Mouse (Mus musculus) gastrocnemius, postnatal 36 days (tissue): ENCODE results near the gene Zdhhc5. TPM values are rescaled to one million over a fixed set of nuclear protein-coding genes. Genes with fewer than 3 reads are reported as not detected.

ENCODE experiments used
- DNase-seq, 2 experiments: peaks; one replicate each; pipeline ENCODE4 v3.0.0; 2022
- intact Hi-C: fragments of 180-260 bp; cut with DNase I; formaldehyde crosslinking; loops from one replicate; pipeline ENCODE4 v1.15.1; 2025
- long read RNA-seq, 2 experiments: library from polyadenylated mRNA; stranded (forward); transcript quantifications; one replicate each; pipeline ENCODE4 v2.0.0; 2021
- total RNA-seq, 2 experiments: library from RNA; stranded (reverse); gene quantifications; 2 replicates each; pipeline ENCODE4 v1.2.3; 2021

Zdhhc5 gene
- 10 to 100 TPM; 57.5 to 62.2 TPM for total RNA-seq
- long read RNA-seq, experiment 1, full-length matches to known transcripts: 5 of 13 reads
- long read RNA-seq, experiment 1, partial matches to known transcripts: 3 of 13 reads
- long read RNA-seq, experiment 1, other reads (novel, unspliced or antisense): 5 of 13 reads
- long read RNA-seq, experiment 2, full-length matches to known transcripts: 6 of 20 reads
- long read RNA-seq, experiment 2, partial matches to known transcripts: 5 of 20 reads
- long read RNA-seq, experiment 2, other reads (novel, unspliced or antisense): 9 of 20 reads

- intact Hi-C loops: loop anchor here (5.0 kb wide), 1 partner anchor 38 kb away; the partner anchor contains the start of genes Gm28635, Med19 and Tmx2
- peak; percentile 98 for DNase-seq
These were observed at the start of gene Zdhhc5 for GRCm38 (mm10) chr2:84714811-84715561. Zdhhc5 (minus strand) TSS chr2:84715180.

- intact Hi-C loops: no loop called here
These were observed 47.8 kb upstream of the Zdhhc5 start for GRCm38 (mm10) chr2:84762818-84763217.

GRCm38 (mm10) chr2:84762295-84762694 lies 47.3 kb upstream of the Zdhhc5 start:
- intact Hi-C loops: no loop called here

More at GRCm38 (mm10) chr2:84762818-84763217, 47.8 kb upstream of the Zdhhc5 start:
- DNase-seq: no peak

GRCm38 (mm10) chr2:84761840-84762239 lies 46.9 kb upstream of the Zdhhc5 start:
- intact Hi-C loops: no loop called here
- no peak for DNase-seq

More at GRCm38 (mm10) chr2:84762295-84762694, 47.3 kb upstream of the Zdhhc5 start:
- DNase-seq: no peak

- intact Hi-C loops: no loop called here
- DNase-seq: no peak
These were observed 46.3 kb upstream of the Zdhhc5 start for GRCm38 (mm10) chr2:84761309-84761708.

- intact Hi-C loops: no loop called here
- no peak for DNase-seq
These were observed 45.8 kb upstream of the Zdhhc5 start for GRCm38 (mm10) chr2:84760777-84761176.

- DNase-seq: no peak
These were observed 43.7 kb upstream of the Zdhhc5 start for GRCm38 (mm10) chr2:84758542-84759127.

GRCm38 (mm10) chr2:84757026-84757682 lies 42.2 kb upstream of the Zdhhc5 start:
- intact Hi-C loops: no loop called here
- no peak for DNase-seq

More at GRCm38 (mm10) chr2:84758542-84759127, 43.7 kb upstream of the Zdhhc5 start:
- intact Hi-C loops: no loop called here

- DNase-seq: no peak
- intact Hi-C loops: no loop called here
These were observed 41.3 kb upstream of the Zdhhc5 start for GRCm38 (mm10) chr2:84756245-84756644.

GRCm38 (mm10) chr2:84750115-84750514 lies 35.1 kb upstream of the Zdhhc5 start:
- intact Hi-C loops: no loop called here
- DNase-seq: no peak

- intact Hi-C loops: no loop called here
- no peak for DNase-seq
These were observed 29.1 kb upstream of the Zdhhc5 start for GRCm38 (mm10) chr2:84744126-84744525.

- peak; percentile 42 to 48 for DNase-seq
These were observed 28.6 kb upstream of the Zdhhc5 start, which contains the start of gene Gm19426 for GRCm38 (mm10) chr2:84743561-84743960. Gm19426 (minus strand) TSS chr2:84743655.

GRCm38 (mm10) chr2:84742451-84743283 lies 27.7 kb upstream of the Zdhhc5 start:
- intact Hi-C loops: no loop called here
- DNase-seq: no peak

More at GRCm38 (mm10) chr2:84743561-84743960, 28.6 kb upstream of the Zdhhc5 start, which contains the start of gene Gm19426:
- intact Hi-C loops: no loop called here

- no peak for DNase-seq
- intact Hi-C loops: no loop called here
These were observed 27.0 kb upstream of the Zdhhc5 start for GRCm38 (mm10) chr2:84741841-84742450.

- intact Hi-C loops: no loop called here
- DNase-seq: no peak
These were observed 25.8 kb upstream of the Zdhhc5 start for GRCm38 (mm10) chr2:84740608-84741333.

- no peak for DNase-seq
These were observed 23.4 kb upstream of the Zdhhc5 start for GRCm38 (mm10) chr2:84738271-84738911.

GRCm38 (mm10) chr2:84737451-84737925 lies 22.5 kb upstream of the Zdhhc5 start:
- intact Hi-C loops: no loop called here
- DNase-seq: no peak

More at GRCm38 (mm10) chr2:84738271-84738911, 23.4 kb upstream of the Zdhhc5 start:
- intact Hi-C loops: loop anchor here (2.0 kb wide), 1 partner anchor 60 kb away; the partner anchor contains the start of gene Ube2l6
